Mouse (Mus musculus): ENCODE measurements around the gene Pex5l.

Pex5l gene

DNA sequence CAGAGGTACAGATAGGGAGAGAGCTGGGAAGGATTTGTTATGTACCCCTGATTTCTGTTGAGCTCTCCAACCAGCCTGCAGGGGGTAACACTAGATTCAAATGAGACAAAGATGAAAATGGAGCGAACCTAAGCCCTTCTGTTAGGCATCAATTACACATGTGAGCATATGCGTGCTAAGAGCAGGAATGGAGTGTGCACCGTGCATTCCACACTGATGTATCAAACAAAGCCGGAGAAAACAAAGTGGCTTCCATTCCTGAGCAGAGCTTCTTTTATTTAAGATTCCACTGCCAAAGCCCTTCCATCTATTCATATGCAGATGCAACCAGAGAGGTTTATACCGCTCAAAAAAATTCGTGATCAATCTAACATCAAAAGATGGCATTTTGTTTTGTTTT, 79.5 kb downstream of the Pex5l start:
- no peak for DNase-seq (ENCODE audit: low spot score in 2 of 2)

DNA sequence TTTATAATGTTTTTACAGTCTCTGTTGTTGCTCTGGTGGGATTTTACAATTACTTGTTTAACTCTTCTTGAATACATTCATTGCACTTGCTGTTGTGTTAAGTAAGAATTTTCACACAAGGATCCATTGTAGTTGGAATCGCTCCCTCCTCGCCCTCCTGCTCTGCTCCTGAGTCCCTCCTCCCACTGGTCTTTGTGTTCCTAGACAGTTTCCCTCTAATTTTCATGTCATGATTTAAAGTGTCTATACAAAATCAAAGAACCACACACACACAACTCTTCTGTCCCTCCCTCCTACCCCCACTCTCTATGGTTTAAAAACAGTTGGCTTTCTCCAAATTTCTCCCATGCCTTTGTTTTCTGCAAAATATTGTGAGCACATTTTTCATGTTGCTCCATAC, 81.6 kb downstream of the Pex5l start:
- no peak for DNase-seq (ENCODE audit: low spot score in 2 of 2)

DNA sequence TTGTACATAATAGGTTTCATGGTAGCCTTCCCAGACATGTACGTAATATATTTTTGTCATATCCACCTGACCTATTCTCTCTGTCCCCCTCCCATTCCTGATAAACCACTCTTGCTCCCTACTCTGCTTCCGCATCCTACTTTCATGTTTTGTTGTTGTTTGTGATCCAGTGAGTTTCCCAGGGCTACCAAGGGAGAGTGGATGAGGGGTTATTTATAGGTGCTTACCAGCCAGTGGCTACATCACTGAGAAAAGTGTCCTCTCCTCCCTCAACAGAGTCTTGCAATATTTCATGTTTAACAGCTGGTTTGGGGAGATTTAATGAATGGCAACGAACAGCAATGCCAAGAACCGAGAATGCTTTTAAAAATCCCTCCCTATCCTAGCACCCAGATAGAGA, 82.0 kb downstream of the Pex5l start:
- DNase-seq (ENCODE audit: low spot score in 2 of 2), result no peak

DNA sequence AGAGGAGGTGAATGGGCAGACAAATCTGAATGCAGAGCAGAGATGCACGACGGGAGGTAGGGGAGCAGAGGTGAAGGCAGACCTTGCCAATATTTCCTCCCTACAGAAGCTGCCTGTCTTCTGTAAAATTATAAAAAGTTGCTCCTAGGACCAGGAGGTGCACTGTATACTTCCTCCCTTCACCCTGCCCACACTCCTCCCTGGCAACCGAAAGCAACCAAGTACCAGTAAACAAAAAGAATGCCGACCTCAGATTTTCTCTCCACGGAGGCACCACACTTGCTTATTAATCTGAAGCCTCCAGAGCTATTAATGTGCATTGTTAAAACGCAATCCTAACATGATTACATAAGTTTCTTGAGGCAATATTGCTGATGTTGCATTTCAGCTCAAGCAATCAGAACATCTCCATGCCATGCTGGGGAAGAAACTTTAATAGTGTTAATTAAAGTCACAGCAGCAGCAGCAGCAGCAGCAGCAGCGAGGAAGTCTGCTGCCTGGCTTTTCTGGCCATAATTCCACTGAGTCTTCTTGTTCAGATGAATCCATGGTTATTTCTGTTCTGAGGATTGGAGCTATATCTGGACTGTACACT, 82.6 kb downstream of the Pex5l start:
- DNase-seq (ENCODE audit: low spot score in 2 of 2), result no peak

DNA sequence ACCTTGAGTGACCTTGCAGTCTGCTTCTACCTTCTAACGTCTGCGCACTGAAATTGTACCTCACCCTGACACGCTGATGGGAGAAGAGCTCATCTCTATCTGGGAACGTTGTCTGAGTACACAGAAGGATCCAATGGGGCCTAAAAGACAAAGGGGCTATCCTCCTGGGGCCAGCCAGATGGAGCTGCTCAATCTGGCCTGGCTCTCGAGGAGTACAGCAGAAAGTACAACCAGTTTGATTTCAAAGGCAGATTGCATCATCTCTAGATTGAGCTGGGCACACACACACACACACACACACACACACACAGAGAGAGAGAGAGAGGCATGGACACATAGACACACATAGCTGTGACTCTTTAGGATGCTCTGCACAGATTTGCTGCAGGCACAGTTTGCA, 94.7 kb downstream of the Pex5l start:
- DNase-seq (ENCODE audit: low spot score in 2 of 2), result no peak

DNA sequence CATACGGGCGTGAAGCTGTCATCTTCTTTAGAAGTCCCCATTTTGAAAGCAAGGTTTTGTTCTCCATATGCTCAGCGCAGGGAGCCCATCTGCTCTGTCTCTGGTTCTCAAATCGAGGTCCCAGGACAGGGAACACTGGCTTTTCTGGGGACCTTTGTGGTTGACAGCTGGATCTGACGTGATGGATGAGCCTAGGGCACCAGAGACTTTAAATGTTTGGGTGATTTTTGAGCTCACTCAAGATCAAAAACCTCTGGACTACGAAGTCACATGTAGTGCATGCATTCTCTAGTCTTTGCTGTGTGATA, 98.3 kb downstream of the Pex5l start:
- no peak for DNase-seq (ENCODE audit: low spot score in 2 of 2)

DNA sequence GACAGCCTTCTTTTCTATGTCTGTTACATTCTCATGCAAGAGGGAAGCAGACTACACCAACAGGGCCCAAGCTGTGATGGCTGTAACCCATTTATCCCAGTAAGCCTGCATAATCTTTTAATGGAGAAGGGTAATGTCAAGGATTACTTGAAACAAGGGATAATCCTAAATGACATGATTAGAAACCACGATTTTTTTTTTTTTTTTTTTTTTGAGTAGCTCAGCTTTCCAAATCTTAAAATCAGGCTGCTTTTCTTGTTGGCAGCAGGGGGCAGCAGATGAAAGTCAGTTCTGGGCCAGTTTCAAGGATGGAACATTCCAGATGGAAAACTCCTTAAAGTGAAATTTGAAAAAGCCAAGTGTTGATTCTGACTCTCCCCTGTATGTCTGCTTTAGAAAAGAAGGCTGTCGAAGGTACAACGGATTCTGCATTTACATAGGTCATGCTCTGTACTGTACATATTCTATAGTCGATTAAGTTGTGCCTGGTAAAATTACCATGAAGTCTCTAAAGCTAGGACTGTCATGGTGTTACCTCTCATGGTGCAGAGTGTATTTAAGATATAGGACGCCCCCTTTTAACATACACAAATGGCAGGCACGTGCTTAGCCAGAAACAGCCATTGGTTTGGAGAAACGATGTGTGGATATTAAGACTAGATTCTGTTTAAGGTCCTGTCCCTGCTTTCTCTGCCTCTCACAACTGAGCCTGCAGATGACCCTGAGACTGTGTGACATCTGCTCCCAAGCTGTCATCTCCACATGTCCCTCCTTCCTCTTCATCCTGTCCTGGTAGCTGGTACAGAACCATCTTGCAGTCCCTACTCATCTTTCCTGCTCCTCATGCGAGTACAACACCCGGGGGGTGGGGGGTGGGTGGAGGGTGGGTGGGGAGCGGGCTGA, 98.9 kb downstream of the Pex5l start:
- no peak for DNase-seq (ENCODE audit: low spot score in 2 of 2)

DNA sequence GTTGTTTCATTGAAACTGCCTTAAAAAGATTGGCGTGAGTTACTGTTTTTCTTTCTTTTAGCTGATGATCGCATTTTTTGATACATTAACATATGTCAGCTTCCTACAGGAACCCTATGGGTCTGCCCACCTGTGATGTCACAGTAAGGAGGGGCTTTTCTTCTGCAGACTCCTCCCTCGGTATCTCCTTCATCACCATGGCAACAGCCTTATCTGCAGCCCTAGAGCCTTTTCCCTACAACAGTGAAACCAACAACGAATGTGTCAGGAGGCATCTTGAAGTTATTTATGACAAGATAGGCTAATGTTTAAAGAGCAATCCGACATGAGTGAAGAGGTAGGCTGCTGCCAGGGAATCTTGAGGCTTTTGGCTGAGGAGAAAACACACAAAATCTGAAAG, 118.5 kb downstream of the Pex5l start:
- DNase-seq (ENCODE audit: low spot score in 2 of 2), result no peak

DNA sequence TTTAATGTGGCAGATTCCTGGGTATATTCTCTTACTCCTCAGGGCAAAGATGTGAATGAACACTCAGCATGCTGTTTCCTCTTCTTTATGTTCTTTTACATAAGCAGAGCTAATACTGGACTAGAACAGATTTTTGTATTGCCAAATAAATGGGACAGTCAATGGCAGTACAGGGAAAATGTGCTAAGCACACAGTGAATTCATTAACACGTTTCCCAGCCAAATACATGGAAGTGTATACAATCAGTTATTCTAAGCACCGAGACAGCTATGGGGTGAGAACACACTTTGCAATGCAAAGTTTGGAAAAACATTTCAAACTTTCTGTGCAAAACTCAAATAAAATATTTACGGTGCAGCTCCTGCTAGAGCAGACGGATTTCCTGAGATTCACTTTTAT, 139.1 kb downstream of the Pex5l start:
- DNase-seq (ENCODE audit: low spot score in 2 of 2), result no peak

DNA sequence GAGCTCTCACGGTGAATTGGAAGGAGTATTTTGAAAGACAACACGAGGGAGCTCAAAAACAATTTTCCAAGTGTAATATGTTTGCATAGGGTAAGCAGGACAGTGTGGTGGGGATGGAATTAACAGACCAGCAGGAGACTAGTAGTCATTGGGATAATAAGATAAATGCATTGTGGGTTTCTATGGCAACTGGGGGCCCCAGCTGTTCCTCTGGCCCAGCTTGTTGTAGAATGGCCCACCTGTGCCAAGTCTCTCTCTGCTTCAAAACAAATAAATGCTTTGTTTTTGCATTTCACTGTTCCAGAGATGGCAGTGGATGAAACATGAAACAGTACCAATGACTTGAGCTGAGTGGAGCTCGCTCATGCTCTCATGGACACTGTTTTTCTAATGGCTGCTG, 141.3 kb downstream of the Pex5l start:
- DNase-seq (ENCODE audit: low spot score in 2 of 2), result no peak

DNA sequence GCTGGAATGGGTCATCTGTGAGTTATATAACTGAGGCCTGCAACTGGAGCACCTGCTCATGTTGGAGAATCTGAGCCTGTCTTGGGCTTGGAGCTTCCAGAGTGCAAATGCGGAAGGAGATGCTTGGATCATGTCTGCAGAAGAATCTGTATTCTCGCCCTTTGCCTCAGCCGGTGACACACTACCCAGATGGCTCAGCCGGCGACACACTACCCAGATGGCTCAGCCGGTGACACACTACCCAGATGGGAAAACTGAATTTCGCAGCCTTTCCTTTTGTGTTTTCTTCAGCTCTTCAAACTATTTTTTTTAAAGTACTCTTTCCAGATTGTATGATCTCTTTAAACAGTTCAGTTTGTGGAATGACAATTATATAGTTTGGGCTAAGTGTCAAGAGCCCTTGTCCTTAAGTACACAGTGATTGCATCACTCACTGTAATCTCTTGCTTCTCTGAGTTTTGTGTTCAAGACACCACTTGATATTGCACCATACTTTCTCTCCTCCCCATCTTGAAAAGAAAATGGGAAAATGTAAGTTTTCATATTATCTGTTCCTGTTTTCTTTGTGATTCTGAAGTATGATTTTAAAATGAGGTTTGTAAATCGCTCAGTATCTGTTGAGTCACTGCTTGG, 142.5 kb downstream of the Pex5l start:
- no peak for DNase-seq (ENCODE audit: low spot score in 2 of 2)

DNA sequence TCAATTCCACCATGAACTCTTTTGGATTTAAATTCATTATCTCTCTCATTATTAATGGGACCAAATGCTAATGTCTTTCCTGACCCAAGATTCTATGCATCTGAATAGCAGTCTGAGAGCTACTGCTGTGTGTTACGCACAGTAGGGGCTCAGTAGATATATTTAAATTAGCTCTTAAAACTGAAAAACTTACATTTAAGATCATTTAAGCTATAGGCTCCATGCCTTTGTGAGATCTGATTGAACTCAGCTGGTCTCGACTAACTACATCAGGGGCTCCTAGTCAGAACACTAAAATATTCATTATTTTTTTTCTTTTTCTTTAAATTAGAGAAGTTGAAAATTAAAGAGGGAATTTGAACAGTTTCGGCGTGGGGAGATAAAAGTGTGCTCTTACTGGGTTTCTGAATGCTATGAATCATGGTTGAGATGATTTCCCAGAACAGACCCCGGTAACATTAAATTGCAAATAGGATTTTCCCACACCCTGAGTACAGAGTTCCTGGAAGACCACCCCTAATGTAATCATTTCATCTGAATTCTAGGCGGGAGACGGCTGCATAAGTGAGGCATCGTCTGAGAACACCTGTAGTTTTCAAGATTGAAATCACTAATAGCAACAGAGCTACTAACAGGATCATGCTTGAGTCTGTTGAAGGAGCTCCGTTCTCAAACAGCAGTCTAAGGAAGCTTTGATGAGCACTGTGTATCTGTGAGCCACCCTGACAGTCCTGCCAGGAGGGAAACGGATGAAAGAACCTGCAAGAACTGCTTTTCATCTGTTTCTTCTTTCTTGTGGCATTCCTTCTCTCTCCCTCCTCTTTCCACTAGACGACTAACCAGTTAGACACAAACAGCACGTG, 151.1 kb downstream of the Pex5l start:
- no peak for DNase-seq (ENCODE audit: low spot score in 2 of 2)

DNA sequence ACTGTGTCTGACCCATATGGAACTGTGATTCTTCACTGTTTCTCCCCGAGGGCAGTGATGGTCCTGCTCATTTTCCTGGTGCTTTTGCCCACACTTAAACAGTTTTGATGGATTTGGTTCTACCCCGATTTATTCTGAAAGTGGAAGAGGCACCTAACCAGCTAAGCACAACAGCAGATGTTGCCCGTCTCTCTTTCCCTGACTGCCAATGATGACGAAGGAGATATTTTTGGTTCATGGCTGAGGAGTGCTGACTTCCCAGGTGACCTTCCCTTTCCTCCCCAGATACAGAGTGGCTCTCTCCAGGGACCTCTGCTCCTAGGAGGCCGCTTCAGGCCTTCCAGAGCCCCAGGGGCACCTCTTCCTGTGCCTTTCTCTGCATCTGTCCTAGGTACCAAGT, 155.2 kb downstream of the Pex5l start:
- peak in 1 of 2 experiments; percentile 1 for DNase-seq (ENCODE audit: low spot score in 2 of 2)

DNA sequence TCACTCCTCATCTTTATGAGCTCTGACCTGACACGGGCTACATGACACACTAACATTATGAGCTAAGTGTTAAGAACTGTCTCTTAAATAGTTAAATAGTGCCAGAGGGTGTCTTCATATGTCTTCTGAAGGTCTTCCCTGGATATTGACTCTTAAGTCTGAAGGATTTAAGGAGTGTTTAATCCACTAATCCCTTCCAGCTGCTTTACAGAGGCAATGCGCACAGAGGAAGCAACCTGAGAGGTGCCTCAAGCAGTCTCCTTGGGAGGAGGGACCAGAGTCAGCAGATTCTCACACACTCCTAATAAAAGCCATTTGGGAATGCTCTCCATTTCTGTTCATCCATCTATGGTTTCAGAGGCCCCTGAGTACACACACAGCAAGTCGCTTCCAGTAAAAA, 157.9 kb downstream of the Pex5l start:
- no peak for DNase-seq (ENCODE audit: low spot score in 2 of 2)

DNA sequence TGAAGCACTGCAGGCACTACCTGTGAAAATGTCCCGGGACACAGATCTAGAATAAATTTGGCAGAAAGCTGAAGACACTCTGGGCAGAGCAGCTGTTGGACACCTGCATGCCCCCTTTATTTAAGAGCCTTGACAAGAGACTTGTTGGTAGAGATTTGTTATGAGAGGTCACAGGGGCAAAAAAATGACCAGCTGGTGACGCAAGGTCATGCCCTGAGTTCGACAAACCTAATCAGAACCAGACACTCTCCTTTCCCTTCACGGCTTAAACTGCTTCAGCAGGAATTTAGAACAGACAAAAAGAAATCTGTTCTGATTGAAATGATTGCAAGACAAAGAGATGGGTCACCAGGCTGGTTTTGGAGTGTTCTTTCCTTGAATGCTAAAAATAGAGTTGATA, 163.1 kb downstream of the Pex5l start:
- DNase-seq (ENCODE audit: low spot score in 2 of 2), result no peak

DNA sequence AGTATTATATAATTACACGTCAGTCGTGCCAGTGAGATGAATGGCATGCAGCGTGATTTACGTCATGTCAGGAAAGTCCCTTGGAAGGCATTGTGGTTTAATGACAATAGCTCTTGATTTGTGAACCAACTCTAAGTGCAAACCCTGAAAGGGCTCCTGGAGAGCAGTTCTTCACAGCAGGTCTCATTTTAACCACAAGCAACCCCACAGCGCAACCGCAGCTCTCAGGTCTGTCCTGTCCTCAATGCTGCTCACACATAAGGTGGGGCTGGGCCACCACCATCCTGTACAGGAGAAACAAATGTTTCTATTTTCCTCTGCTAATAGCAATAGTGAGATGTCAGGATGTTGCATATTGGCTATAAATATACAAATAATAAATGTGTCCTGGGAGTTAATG, 163.8 kb downstream of the Pex5l start:
- DNase-seq (ENCODE audit: low spot score in 2 of 2), result no peak

DNA sequence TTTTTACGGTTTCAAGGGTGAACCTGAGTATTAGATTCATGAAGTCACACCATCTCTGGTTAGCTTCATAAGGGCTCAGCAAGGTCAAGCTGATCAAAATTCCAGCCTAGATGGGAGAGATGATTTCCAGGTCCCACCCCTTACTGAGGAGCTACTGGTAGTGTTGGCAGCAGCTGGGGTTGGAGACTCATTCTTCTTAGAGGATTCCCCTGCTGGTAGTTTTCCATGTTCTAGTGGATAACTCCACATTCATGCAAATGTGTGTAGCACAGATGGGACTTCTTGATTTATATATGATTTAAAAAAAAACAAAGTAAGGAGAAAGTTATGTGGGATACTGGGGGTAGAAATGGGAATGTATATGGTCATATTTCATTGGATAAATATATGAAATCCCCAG, 172.8 kb downstream of the Pex5l start:
- DNase-seq (ENCODE audit: low spot score in 2 of 2), result no peak

DNA sequence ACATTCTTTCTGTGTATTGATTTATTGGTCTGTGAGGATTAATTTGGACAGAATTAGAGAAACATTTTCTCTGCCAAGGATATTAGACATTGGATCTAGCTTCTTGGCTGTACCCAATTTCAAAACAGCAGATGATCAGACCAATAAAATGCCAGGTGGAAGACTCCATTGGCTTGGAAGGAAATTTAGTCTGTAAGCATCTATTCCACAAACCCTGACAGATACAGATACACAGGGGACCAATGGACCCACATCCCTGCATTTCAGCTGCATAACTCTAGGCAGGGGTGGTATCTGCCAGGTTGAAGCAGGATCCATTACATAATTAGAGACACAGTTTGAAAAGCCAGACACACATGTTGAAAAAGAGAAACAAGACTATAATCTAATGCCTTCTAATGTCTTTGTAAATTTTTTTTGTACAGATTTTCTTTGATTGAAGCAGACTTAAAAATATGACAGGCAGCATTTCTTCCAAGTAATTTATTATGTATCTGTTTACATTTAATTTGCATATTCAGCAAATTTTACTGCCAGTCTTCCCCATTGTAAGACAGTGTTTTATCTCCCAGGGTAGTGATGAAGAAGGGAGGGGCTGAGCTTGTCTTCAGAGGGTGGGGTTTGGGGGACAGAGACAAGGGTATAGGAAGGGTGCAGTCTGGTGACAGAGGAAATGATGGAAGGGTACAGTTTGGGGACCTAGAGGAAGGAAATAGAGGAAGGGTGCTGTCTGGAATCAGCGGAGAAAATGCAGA, 174.2 kb downstream of the Pex5l start:
- DNase-seq (ENCODE audit: low spot score in 2 of 2), result no peak

DNA sequence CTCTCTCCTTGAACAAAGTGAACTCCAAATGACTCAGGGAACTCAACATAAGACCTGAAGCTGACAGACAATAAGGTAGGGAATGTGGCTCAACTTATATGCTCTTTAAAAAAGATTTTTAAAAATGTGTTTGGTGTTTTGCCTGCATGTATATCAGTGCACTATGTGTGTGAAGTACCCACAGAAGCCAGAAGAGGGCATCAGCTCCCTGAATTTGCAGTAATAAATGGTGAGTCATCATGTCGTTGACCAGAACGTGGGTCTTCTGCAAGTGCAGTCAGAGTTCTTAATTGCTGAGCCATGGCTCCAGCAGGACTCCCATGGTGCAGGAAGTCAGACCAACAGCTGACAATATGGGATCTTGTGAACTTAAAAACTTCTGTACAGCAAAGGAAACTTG, 177.5 kb downstream of the Pex5l start:
- no peak for DNase-seq (ENCODE audit: low spot score in 2 of 2)

DNA sequence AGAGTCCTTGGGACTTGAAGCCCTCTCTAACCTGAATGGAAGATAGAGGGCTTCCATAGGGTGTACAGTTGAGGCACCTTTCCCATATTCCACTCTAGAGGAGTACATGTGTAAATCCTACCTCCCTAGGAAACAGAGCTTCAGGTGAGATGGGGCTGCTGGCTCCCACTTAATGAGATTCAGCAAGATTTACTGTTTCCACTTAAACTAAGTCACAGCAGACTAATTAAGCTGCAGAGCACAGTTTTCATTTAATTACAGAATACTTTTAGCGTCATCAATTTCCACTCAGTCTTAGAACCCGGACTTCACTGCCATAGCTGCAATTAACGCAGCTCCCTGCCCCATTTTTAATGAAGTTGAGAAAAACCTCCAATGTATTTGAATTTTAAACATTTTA, 181.6 kb downstream of the Pex5l start:
- DNase-seq (ENCODE audit: low spot score in 2 of 2), result no peak

DNA sequence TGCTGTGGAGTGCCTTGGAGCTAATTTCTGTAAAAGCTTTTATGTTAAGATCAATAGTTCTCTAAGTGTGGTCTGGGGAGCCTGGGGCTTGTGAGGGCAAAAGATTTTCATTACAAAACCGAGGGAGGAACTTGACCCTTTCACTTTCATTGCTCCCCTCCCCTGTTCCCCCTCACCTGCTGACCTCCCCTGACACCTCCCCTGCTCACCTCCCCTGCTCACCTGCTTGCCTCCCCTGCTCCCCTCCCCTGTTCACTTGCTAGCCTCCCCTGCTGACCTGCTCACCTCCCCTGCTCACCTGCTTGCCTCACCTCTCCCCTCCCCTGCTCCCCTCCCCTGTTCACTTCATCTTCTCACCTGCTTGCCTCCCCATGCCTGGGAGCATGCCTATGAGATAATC, 191.7 kb downstream of the Pex5l start:
- DNase-seq (ENCODE audit: low spot score in 2 of 2), result no peak

DNA sequence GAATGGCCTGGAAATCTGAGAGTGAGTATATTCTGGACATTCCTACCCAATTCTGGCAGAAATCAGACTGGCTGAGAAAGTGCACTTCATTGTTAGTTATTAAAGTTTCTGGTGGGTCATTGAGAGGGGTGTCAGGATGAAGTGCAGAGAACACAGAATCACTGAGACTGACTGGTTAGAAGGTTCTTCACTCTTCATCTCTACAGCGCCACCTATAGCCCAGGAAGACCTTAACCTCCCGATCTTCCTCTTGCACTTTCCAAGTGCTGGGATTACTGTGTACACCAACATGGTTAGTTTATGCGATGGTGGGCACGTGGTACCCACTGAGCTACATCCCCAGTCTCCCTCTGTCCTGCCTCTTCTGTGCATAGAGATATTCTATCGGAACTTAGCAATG, 195.6 kb downstream of the Pex5l start:
- no peak for DNase-seq (ENCODE audit: low spot score in 2 of 2)
